Mouse (Mus musculus): ENCODE results near the gene Zdbf2. TPM values are rescaled to one million over a fixed set of nuclear protein-coding genes. Genes with fewer than 3 reads are reported as not detected.
A peak's percentile ranks its signal among the peaks of the same experiment; 100 is the strongest.

The Zdbf2 gene
- not detected in 2 replicates for polyA plus RNA-seq (2012; ENCODE audit: insufficient read depth, insufficient read length, missing spikeins)

DNA sequence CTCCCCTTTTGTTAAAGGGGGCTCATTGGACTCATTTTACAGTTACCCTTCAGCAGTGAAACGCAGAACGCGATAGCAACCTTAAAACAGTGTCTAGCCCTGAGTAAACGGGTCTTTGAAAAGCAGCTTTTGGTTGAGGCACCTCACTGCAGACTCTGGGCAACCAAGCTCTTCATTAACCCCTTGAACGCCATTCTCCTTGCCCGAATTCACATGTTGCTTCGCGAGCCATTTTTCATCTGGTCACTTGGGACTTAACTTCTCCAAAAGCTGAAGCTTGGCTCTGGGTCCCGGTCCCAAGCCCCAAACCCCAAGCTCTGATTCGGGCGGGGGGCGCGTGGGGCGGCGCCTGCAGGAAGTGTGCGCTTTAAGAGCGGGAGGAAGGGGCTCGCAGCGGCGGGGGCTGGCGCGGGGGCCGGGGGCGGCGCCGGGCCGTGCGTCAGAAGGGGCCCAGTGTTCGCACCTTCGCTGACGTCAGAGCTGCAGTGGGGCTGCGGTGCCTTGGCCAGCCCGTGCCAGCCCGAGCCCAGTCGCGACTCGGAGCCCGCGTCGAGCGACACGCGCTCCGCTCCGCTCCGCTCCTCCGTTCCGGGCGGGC is at the start of gene Zdbf2:
TSS of gene Zdbf2 (plus strand) at position 525 of the 598 bp plus-strand sequence.
- peak within 1 kb of the TSS; percentile 39 for H3K4me3 ChIP-seq (ENCODE audit: insufficient read depth, low read depth, low read length)
- no peak within 1 kb of the TSS for H3K27ac ChIP-seq (replicated peaks; ENCODE audit: low read depth, low read length)
- no peaks in the 10 kb centered on the region for H3K4me1 ChIP-seq (ENCODE audit: control insufficient read depth, insufficient read depth, insufficient read length, low read length)

DNA sequence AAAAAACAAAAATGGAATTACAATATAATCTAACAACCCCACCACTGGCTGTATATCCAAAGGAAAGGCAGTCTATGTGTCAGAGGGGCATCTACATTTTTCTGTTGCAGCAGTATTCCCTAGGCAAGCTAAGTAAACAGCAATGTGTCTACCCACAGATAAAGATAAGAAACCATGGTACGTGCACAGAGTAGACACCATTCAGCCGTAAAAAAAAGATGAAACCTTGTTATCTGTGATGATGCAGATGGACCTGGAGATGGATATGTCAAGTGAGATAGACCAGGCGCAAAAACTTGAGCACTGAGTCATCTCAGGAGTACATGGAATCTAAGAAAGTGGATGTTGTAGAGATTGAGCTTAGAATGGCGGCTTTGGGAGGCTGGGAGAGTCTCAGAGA is 48.1 kb upstream of the Zdbf2 start:
- Histone ChIP-seq H3K27ac (replicated peaks; ENCODE audit: low read depth, low read length) (no peak overlapping the region), H3K4me1 (ENCODE audit: control insufficient read depth, insufficient read depth, insufficient read length, low read length) (no peaks in the 10 kb centered on the region), H3K4me3 (ENCODE audit: insufficient read depth, low read depth, low read length) (no peak overlapping the region)

- H3K4me3 ChIP-seq (ENCODE audit: insufficient read depth, low read depth, low read length), result no peak overlapping the region
- H3K4me1 ChIP-seq (ENCODE audit: control insufficient read depth, insufficient read depth, insufficient read length, low read length), result no peaks in the 10 kb centered on the region
- no peak overlapping the region for H3K27ac ChIP-seq (replicated peaks; ENCODE audit: low read depth, low read length)
Observed at GRCm38 (mm10) chr1:63225890-63226289, 47.2 kb upstream of the Zdbf2 start.

GRCm38 (mm10) chr1:63227241-63227640 is 45.8 kb upstream of the Zdbf2 start:
- no peak overlapping the region for H3K27ac ChIP-seq (replicated peaks; ENCODE audit: low read depth, low read length)
- no peaks in the 10 kb centered on the region for H3K4me1 ChIP-seq (ENCODE audit: control insufficient read depth, insufficient read depth, insufficient read length, low read length)
- H3K4me3 ChIP-seq (ENCODE audit: insufficient read depth, low read depth, low read length), result no peak overlapping the region

- no peaks in the 10 kb centered on the region for H3K4me1 ChIP-seq (ENCODE audit: control insufficient read depth, insufficient read depth, insufficient read length, low read length)
- H3K4me3 ChIP-seq (ENCODE audit: insufficient read depth, low read depth, low read length), result no peak overlapping the region
- H3K27ac ChIP-seq (replicated peaks; ENCODE audit: low read depth, low read length), result no peak overlapping the region
Observed at GRCm38 (mm10) chr1:63237371-63237770, 35.7 kb upstream of the Zdbf2 start.

GRCm38 (mm10) chr1:63239305-63239704 is 33.8 kb upstream of the Zdbf2 start:
- H3K27ac ChIP-seq (replicated peaks; ENCODE audit: low read depth, low read length), result no peak overlapping the region
- H3K4me1 ChIP-seq (ENCODE audit: control insufficient read depth, insufficient read depth, insufficient read length, low read length), result no peaks in the 10 kb centered on the region
- H3K4me3 ChIP-seq (ENCODE audit: insufficient read depth, low read depth, low read length), result no peak overlapping the region

DNA sequence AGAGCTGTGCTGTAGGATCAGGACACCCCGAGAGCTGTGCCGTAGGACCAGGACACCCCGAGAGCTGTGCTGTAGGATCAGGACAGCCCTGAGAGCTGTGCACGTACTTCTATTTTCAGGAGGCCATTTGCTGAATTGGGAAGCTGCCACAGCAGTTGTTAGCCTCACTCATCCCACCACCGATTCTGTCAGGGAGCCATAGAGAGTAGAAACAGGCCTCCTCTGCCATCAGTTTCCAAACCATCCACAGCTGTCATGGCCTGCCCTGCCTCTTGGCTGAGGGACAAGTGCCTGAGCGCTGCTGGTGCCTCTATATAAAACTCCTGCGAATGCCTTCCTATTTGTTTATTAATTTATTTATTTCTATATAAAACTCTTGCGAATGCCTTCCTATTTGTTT is 33.3 kb upstream of the Zdbf2 start:
- Histone ChIP-seq H3K27ac (replicated peaks; ENCODE audit: low read depth, low read length) (no peak overlapping the region), H3K4me1 (ENCODE audit: control insufficient read depth, insufficient read depth, insufficient read length, low read length) (no peaks in the 10 kb centered on the region), H3K4me3 (ENCODE audit: insufficient read depth, low read depth, low read length) (no peak overlapping the region)

GRCm38 (mm10) chr1:63243854-63244253 is 29.2 kb upstream of the Zdbf2 start:
- 0 out of 2 replicates have a peak, but pooled peaks cover 2% of the 10 kb centered on the region for H3K4me1 ChIP-seq (ENCODE audit: control insufficient read depth, insufficient read depth, insufficient read length, low read length)
- no peak overlapping the region for H3K4me3 ChIP-seq (ENCODE audit: insufficient read depth, low read depth, low read length)
- no peak overlapping the region for H3K27ac ChIP-seq (replicated peaks; ENCODE audit: low read depth, low read length)

GRCm38 (mm10) chr1:63246862-63247521 is 26.1 kb upstream of the Zdbf2 start:
- Histone ChIP-seq H3K4me3 (ENCODE audit: insufficient read depth, low read depth, low read length) (no peak overlapping the region), H3K4me1 (ENCODE audit: control insufficient read depth, insufficient read depth, insufficient read length, low read length) (0 out of 2 replicates have a peak, but pooled peaks cover 2% of the 10 kb centered on the region), H3K27ac (replicated peaks; ENCODE audit: low read depth, low read length) (no peak overlapping the region)

DNA sequence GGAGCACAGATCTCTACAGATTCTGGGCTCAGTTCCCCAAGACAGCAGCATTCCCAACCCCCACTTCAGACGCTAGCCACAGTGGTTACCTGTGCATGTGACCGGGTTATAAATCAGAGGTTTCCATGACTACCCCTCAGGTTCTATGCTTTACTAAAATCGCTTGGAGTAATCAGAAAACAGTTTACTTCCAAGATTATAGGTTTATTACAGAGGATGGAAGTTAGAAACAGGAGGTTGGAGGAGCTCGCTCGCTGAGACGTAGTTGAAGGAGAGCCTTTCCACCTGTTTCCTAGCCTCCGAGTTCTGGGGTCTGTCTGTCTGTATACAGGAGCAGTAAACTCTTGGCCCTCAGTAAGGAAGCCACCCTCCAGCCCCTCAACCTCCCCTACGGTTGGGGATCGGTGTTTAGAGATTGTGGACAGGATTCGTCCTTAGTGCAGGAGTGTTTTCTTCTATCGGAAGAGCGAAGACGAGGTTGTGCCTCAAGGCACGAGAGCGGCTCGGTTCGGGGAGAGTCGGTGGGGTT is 25.2 kb upstream of the Zdbf2 start:
- Histone ChIP-seq H3K4me1 (ENCODE audit: control insufficient read depth, insufficient read depth, insufficient read length, low read length) (0 out of 2 replicates have a peak, but pooled peaks cover 2% of the 10 kb centered on the region), H3K4me3 (ENCODE audit: insufficient read depth, low read depth, low read length) (no peak overlapping the region; the same call in 1 of the 2 replicates), H3K27ac (replicated peaks; ENCODE audit: low read depth, low read length) (no peak overlapping the region)

DNA sequence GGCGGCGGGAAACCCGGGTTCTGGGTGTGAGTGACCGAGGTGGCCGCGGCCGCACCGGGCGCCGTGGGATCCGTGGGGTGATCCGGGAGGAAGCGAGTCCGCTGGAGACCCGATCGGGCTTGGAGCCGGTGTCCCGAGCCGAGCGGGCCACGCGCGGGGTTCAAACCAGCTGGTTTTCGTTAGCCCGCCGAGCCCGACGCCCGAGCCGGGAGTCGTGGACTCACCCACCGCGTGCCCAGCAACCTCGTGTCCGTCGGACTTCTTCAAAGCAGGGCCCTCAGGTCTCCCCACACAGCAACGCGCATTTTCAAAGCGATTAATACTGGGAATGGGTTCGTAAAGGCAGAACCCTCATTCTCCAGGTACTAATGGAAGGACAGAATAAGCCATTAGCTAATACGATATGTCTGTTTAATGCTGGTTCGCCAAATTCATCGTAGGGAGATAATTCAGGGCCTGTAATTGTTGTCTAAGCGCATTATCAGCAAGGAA is 24.7 kb upstream of the Zdbf2 start:
- Histone ChIP-seq H3K4me3 (ENCODE audit: insufficient read depth, low read depth, low read length) (no peak overlapping the region; the same call in 1 of the 2 replicates), H3K4me1 (ENCODE audit: control insufficient read depth, insufficient read depth, insufficient read length, low read length) (0 out of 2 replicates have a peak, but pooled peaks cover 2% of the 10 kb centered on the region), H3K27ac (replicated peaks; ENCODE audit: low read depth, low read length) (no peak overlapping the region)

GRCm38 (mm10) chr1:63249261-63249660 is 23.8 kb upstream of the Zdbf2 start:
- Histone ChIP-seq H3K27ac (replicated peaks; ENCODE audit: low read depth, low read length) (no peak overlapping the region), H3K4me3 (ENCODE audit: insufficient read depth, low read depth, low read length) (no peak overlapping the region), H3K4me1 (ENCODE audit: control insufficient read depth, insufficient read depth, insufficient read length, low read length) (0 out of 2 replicates have a peak, but pooled peaks cover 2% of the 10 kb centered on the region)

DNA sequence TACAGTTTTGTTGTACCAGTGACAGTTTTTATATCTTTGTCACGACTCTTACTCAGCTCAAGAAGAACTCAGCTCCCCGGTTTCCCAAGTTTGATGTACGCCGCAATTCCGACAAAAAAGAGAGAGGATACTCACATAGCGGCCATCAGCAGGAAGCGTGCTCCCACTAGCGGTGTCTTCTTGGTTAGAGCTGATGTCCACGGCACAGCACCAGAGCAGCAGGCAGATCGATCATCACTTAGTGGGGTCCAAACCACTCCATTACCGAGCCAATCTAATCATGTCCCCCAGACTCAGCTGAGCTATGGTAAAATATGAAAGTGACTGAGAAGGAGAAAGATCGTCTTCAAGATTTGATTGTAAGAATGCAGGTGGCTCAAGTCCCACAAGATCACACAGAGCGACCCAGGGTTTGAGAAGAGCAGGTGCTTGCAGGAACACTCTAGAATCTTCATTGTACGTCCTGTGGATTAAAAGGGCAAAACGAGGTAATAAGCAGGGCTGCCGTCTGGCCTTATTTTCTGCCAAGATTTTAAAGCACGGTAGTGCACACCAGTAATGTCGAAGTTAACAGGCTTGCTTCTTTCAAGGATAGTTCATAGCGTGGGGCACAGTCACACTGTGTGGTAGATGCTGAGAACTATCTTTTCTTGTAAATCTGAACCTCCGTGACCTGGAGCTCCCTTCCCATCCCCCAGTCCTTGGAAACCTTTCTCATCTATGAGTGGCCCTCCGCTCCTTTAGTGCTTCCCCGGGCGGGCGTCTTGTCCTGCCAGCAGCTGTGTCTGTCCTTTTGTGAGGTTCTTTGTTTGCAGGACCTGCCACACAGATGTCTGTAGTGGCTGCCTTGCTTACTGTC is 20.5 kb upstream of the Zdbf2 start:
- H3K4me3 ChIP-seq (ENCODE audit: insufficient read depth, low read depth, low read length), result no peak overlapping the region
- no peak overlapping the region for H3K27ac ChIP-seq (replicated peaks; ENCODE audit: low read depth, low read length)
- H3K4me1 ChIP-seq (ENCODE audit: control insufficient read depth, insufficient read depth, insufficient read length, low read length), result 0 out of 2 replicates have a peak, but pooled peaks cover 2% of the 10 kb centered on the region

DNA sequence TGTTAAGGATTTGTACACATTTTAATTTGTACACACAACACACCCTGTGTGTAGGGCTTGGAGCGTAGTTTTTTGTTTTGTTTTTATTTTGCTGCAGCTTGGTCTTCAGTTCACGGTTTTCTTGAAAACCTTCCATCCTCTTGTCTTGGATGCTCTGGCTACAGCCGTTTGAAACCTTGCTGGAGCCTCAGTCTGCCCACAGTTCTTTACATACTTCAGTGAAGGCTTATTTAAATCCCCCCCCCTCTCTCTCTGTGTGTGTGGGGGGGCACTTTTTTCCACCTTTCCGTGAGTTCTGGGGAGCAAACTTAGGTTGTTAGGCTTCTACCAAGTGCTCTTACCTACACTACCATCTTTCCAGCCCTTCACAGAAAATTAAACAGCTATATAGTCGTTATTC is 19.8 kb upstream of the Zdbf2 start:
- Histone ChIP-seq H3K4me1 (ENCODE audit: control insufficient read depth, insufficient read depth, insufficient read length, low read length) (no peaks in the 10 kb centered on the region), H3K4me3 (ENCODE audit: insufficient read depth, low read depth, low read length) (no peak overlapping the region), H3K27ac (replicated peaks; ENCODE audit: low read depth, low read length) (no peak overlapping the region)

DNA sequence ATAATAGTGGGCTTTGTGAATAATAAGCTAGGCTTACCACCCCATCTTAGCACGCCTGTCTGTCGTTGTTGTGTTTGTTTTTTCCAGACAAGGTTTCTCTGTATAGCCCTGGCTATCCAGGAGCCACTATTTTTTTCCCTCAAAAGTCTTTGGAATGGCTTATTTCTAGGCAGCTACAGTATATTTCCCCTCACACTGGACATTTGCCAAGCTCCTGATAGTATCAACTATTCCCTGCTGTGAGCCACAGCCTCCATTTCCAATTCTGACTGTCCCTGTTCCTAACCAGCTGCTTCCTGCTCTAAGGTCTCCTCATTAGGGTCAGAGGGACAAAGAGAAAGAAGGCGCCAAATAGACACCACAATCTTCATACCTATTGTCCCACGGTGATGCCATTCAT is 18.0 kb upstream of the Zdbf2 start:
- Histone ChIP-seq H3K4me1 (ENCODE audit: control insufficient read depth, insufficient read depth, insufficient read length, low read length) (no peaks in the 10 kb centered on the region), H3K27ac (replicated peaks; ENCODE audit: low read depth, low read length) (no peak overlapping the region), H3K4me3 (ENCODE audit: insufficient read depth, low read depth, low read length) (no peak overlapping the region)
